Mouse (Mus musculus): ENCODE measurements around the gene Ptges2.

- TF ChIP-seq CTCF (IDR thresholded peaks at IDR 0.05; ENCODE audit: low read depth) (peak; percentile 100), EP300 (IDR thresholded peaks at IDR 0.05; ENCODE audit: low read depth) (no peak)
Measured at GRCm38 (mm10) chr2:32404663-32405062, 9.0 kb downstream of the Ptges2 start.
